Mouse (Mus musculus) heart, embryonic 14.5 days (tissue): Measurements from ENCODE around the gene Vmn2r39. TPM values are rescaled to one million over a fixed set of nuclear protein-coding genes. Genes with fewer than 3 reads are reported as not detected.
"Not testable (repeated sequence)": the region's sequence is repeated elsewhere in the genome, so short reads cannot be mapped to it uniquely, and the experiment has no call there.

ENCODE experiments used
- ATAC-seq: fragments of 200-750 bp; cut with Nextera tagmentation; 2 replicates; pipeline ENCODE4 v1.8.0; 2017; ENCODE audit warnings: low read depth, moderate TSS enrichment; ENCODE audit not compliant: insufficient number of reproducible peaks, insufficient read depth, low FRiP score
- H3K27ac ChIP-seq, 2 experiments: fragments of 200-500 bp in 1 of 2; fragments of 300-500 bp in 1 of 2; sonication (generic) in 1 of 2; replicated peaks in 1 of 2; 2 replicates each; pipeline ENCODE4 v1.5.1; 2012 to 2014; ENCODE audit warnings: low read depth in 2 of 2, low read length in 2 of 2, control low read depth in 1 of 2, mild to moderate bottlenecking in 1 of 2, mixed read lengths in 1 of 2; ENCODE audit not compliant: control insufficient read depth in 1 of 2, insufficient read depth in 1 of 2
- H3K27me3 ChIP-seq: fragments of 300-500 bp; sonication (generic); 2 replicates; pipeline ENCODE4 v1.6.1; 2014; ENCODE audit warnings: mild to moderate bottlenecking, low read length, control low read depth; ENCODE audit not compliant: control insufficient read depth, insufficient read depth
- H3K36me3 ChIP-seq: fragments of 300-500 bp; sonication (generic); 2 replicates; pipeline ENCODE4 v1.6.1; 2014; ENCODE audit warnings: mild to moderate bottlenecking, control low read depth, low read length, mixed read lengths; ENCODE audit not compliant: control insufficient read depth, insufficient read depth
- H3K4me1 ChIP-seq, 2 experiments: fragments of 200-500 bp in 1 of 2; fragments of 300-500 bp in 1 of 2; sonication (generic) in 1 of 2; 2 replicates each; pipeline ENCODE4 v1.6.1; 2012 to 2014; ENCODE audit warnings: low read length in 2 of 2, control low read depth in 1 of 2, mixed read lengths in 1 of 2; ENCODE audit not compliant: control insufficient read depth in 2 of 2, insufficient read depth in 2 of 2
- H3K4me2 ChIP-seq: fragments of 300-500 bp; sonication (generic); 2 replicates; pipeline ENCODE4 v1.6.1; 2014; ENCODE audit warnings: mild to moderate bottlenecking, low read length
- H3K4me3 ChIP-seq, 2 experiments: fragments of 200-500 bp in 1 of 2; fragments of 300-500 bp in 1 of 2; sonication (generic) in 1 of 2; 2 replicates each; pipeline ENCODE4 v1.5.1; 2012 to 2014; ENCODE audit warnings: low read length in 2 of 2, mild to moderate bottlenecking in 2 of 2, control low read depth in 1 of 2, low read depth in 1 of 2, moderate library complexity in 1 of 2; ENCODE audit not compliant: control insufficient read depth in 1 of 2, insufficient read depth in 1 of 2
- H3K9ac ChIP-seq: fragments of 300-500 bp; sonication (generic); 2 replicates; pipeline ENCODE4 v1.6.1; 2014; ENCODE audit warnings: mild to moderate bottlenecking, low read length
- H3K9me3 ChIP-seq: fragments of 300-500 bp; sonication (generic); 2 replicates; pipeline ENCODE4 v1.6.1; 2016; ENCODE audit warnings: low read length, control low read depth; ENCODE audit not compliant: control insufficient read depth
- WGBS: fragments of 180-500 bp; shearing (Covaris S2); extraction: QIAGEN DNeasy Blood & Tissue Kit; methylation state at CpG from one replicate; pipeline ENCODE4 v1.1.7; 2014; 5-methylcytosine and 5-hydroxymethylcytosine counted together
- polyA plus RNA-seq: library from polyadenylated mRNA; unstranded; fragments of >200 nt; fragmentation: Nextera tagmentation; extraction: Ambion mirVana; gene quantifications from 2 replicates; pipeline ENCODE4 v1.2.1, GENCODE M21; 2014

Vmn2r39 gene
- polyA plus RNA-seq: not detected in 2 replicates

DNA sequence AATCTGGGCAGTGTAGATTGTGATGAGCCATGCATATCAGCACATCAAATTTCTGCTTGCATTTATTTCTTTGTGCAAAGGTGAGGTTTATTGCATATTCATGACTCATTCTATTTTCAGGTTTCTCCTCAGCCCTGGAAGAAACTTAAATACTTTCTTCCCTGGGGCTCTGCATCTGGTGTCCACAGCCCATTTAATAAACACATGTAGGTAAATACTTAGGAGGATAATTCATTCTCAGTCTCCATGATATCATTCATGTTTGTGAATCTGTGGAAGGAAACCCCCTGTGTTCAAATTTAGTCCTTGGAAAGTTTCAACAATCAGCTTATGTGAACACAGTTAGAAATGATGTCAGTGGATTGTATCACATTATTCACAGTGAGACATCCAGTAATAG, at the start of gene Vmn2r39:
Gene Vmn2r39, minus strand, starts transcription at position 101 of the 400 bp plus-strand sequence.
- not testable (repeated sequence) for H3K4me2 ChIP-seq, ATAC-seq

DNA sequence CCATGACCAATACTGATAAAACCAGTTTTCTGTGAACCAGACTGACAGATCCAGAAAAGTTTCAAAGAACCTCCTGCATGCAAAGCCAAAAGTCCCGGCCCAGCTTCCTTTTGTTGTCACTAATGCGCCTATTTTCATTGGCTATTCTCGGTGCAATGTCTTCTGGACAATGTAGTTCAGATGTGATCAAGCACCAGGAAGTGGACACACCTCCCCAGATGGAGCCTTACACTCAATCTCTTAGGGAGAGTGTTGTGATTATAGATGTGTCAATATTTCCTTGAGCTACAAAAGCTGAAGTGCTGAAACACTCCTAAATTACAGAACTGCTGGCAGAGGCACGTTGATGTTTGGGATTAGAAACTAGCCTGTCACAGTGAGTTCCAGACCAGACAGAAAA, 34.8 kb upstream of the Vmn2r39 start:
- not testable (repeated sequence) for H3K4me1 ChIP-seq, H3K9ac ChIP-seq, H3K4me3 ChIP-seq, H3K27me3 ChIP-seq, H3K9me3 ChIP-seq, H3K4me2 ChIP-seq, H3K27ac ChIP-seq, ATAC-seq, H3K36me3 ChIP-seq
- 57% methylated on average over 4 of the region's 4 CpGs for WGBS

More for the DNA sequence above, at the start of gene Vmn2r39:
- H3K9me3 ChIP-seq, H3K27ac ChIP-seq, H3K27me3 ChIP-seq, H3K4me3 ChIP-seq, H3K36me3 ChIP-seq, H3K4me1 ChIP-seq, H3K9ac ChIP-seq: not testable (repeated sequence)

Other genes starting within 250 kb of the Vmn2r39 start
- not detected in 2 replicates for gene Vmn2r40, start 99.4 kb downstream of the Vmn2r39 start, polyA plus RNA-seq
- not detected in 2 replicates for gene Vmn2r38, start 67.1 kb upstream of the Vmn2r39 start, polyA plus RNA-seq
- not detected in 2 replicates for gene Vmn2r37, start 192.9 kb upstream of the Vmn2r39 start, polyA plus RNA-seq